Mouse (Mus musculus) myocyte (in vitro differentiated cells): ENCODE results near the gene Dlg2. TPM values are rescaled to one million over a fixed set of nuclear protein-coding genes. Genes with fewer than 3 reads are reported as not detected.
A peak's percentile ranks its signal among the peaks of the same experiment; 100 is the strongest.

Source experiments
- H3K27me3 ChIP-seq: one replicate; pipeline ENCODE4 v1.6.1; 2011; ENCODE audit not compliant: control insufficient read depth, insufficient read depth, insufficient read length
- H3K36me3 ChIP-seq: one replicate; pipeline ENCODE4 v1.6.1; 2011; ENCODE audit not compliant: control insufficient read depth, insufficient read depth
- H3K4me2 ChIP-seq: one replicate; pipeline ENCODE4 v1.6.1; 2011; ENCODE audit warnings: low read depth, control low read depth
- H3K4me3 ChIP-seq: one replicate; pipeline ENCODE4 v1.5.1; 2011; ENCODE audit warnings: mild to moderate bottlenecking, control low read depth, moderate library complexity
- H3K79me2 ChIP-seq: one replicate; pipeline ENCODE4 v1.6.1; 2011; ENCODE audit not compliant: control insufficient read depth, insufficient read depth
- H3ac ChIP-seq: one replicate; pipeline ENCODE4 v1.6.1; 2011; ENCODE audit not compliant: control insufficient read depth, insufficient read length
- CEBPB ChIP-seq: IDR thresholded peaks from 2 replicates; pipeline ENCODE4 v1.6.1; 2011; ENCODE audit warnings: mild to moderate bottlenecking, moderate library complexity; ENCODE audit not compliant: poor library complexity, insufficient read depth, severe bottlenecking
- E2F4 ChIP-seq: IDR thresholded peaks from one replicate; pipeline ENCODE4 v1.6.1; 2011; ENCODE audit warnings: mild to moderate bottlenecking, control low read depth, moderate library complexity; ENCODE audit not compliant: insufficient read depth
- MAX ChIP-seq: IDR thresholded peaks from one replicate; pipeline ENCODE4 v1.6.1; 2011; ENCODE audit warnings: low read depth, mild to moderate bottlenecking, control low read depth
- MYOD1 ChIP-seq, 3 experiments: IDR thresholded peaks; one replicate each; pipeline ENCODE4 v1.6.1; 2011; ENCODE audit warnings: control low read depth in 2 of 3, low read depth in 2 of 3, mild to moderate bottlenecking in 2 of 3, moderate library complexity in 1 of 3; ENCODE audit not compliant: insufficient read length in 2 of 3, control insufficient read depth in 1 of 3
- MYOG ChIP-seq, 3 experiments: IDR thresholded peaks; one replicate each; pipeline ENCODE4 v1.6.1; 2011; ENCODE audit warnings: control low read depth in 2 of 3, low read depth in 2 of 3, mild to moderate bottlenecking in 2 of 3; ENCODE audit not compliant: insufficient read length in 2 of 3, control insufficient read depth in 1 of 3, insufficient read depth in 1 of 3
- POLR2A ChIP-seq: IDR thresholded peaks from one replicate; pipeline ENCODE4 v1.6.1; 2011; ENCODE audit warnings: low read depth, mild to moderate bottlenecking, control low read depth, moderate library complexity; ENCODE audit not compliant: insufficient read length
- POLR2AphosphoS2 ChIP-seq: IDR thresholded peaks from one replicate; pipeline ENCODE4 v1.6.1; 2011; ENCODE audit warnings: low read depth, control low read depth; ENCODE audit not compliant: insufficient read length
- REST ChIP-seq: IDR thresholded peaks from one replicate; pipeline ENCODE4 v1.6.1; 2011; ENCODE audit warnings: mild to moderate bottlenecking, control low read depth, moderate library complexity; ENCODE audit not compliant: insufficient read depth, insufficient read length
- SRF ChIP-seq: IDR thresholded peaks from one replicate; pipeline ENCODE4 v1.6.1; 2011; ENCODE audit warnings: low read depth; ENCODE audit not compliant: control insufficient read depth, insufficient read length
- TCF12 ChIP-seq: IDR thresholded peaks from one replicate; pipeline ENCODE4 v1.6.1; 2011; ENCODE audit warnings: mild to moderate bottlenecking, control low read depth; ENCODE audit not compliant: poor library complexity, insufficient read depth, severe bottlenecking
- TCF3 ChIP-seq: IDR thresholded peaks from one replicate; pipeline ENCODE4 v1.6.1; 2011; ENCODE audit warnings: low read depth, control low read depth; ENCODE audit not compliant: insufficient read length
- USF1 ChIP-seq: IDR thresholded peaks from one replicate; pipeline ENCODE4 v1.6.1; 2011; ENCODE audit warnings: low read depth, mild to moderate bottlenecking, control low read depth, moderate library complexity
- polyA plus RNA-seq: library from polyadenylated mRNA; unstranded; fragments of >200 nt; fragmentation: generic; extraction: Trizol; gene quantifications from one replicate; pipeline ENCODE4 v1.2.1, GENCODE M21; 2012; ENCODE audit warnings: missing spikeins

Gene Dlg2
- polyA plus RNA-seq, 1 experiment: 0.65 TPM

DNA sequence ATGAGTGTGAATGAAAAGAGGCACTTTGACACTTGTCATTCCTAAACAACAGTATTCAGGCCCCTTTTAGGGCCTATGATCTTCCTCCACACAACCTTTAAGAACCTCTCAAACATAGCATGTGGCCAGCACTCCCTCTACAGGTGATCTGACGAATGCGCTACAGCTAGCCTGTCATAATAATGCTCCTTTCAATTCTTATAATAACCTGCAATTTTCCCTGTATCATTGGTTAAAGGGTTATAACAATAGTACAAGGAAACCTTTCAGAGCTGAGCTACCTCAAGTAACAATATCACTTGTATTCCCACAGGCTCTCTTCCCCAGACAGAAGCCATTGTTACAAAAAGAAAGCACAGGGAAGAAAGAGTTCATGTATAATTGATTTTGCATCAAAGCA lies 1105.7 kb downstream of the Dlg2 start:
- no peak overlapping the region for H3ac ChIP-seq
- no peaks in the 10 kb centered on the region for H3K36me3 ChIP-seq
- TF ChIP-seq MYOG (IDR thresholded peaks at IDR 0.05; ENCODE audit: control insufficient read depth in 1 of 3, insufficient read depth in 1 of 3, insufficient read length in 2 of 3, low read depth in 2 of 3): no peak
- no peak for TF ChIP-seq SRF
- TF ChIP-seq USF1: no peak
- no peak for TF ChIP-seq MYOD1 (IDR thresholded peaks at IDR 0.05; ENCODE audit: control insufficient read depth in 1 of 3, insufficient read length in 2 of 3, low read depth in 2 of 3)
- no peak for TF ChIP-seq POLR2A
- TF ChIP-seq TCF3: no peak
- TF ChIP-seq E2F4: no peak
- no peak for TF ChIP-seq POLR2AphosphoS2
- TF ChIP-seq TCF12: no peak
- TF ChIP-seq MAX: no peak
- no peak for TF ChIP-seq REST
- TF ChIP-seq CEBPB: no peak
- no peaks in the 10 kb centered on the region for H3K79me2 ChIP-seq
- no peak overlapping the region for H3K4me3 ChIP-seq
- no peak overlapping the region for H3K4me2 ChIP-seq
- H3K27me3 ChIP-seq: no peaks in the 10 kb centered on the region

DNA sequence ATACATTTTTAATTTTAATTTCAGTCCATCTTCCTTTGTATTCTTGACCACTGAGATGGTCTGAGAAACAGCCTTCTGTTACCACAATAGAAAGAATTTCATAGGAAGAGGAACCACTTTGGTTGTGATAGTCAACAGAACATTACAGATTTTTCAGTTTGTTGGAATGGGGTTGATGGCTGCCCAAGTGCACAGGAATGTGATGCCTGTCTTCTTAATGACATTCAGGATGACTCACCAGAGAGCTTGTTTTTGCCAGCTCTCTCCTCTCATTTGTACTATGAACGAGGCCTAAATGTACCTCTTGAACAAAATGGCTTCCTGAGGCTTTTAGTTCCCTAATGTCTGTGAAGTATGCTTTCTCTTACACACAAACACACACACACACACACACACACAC lies 1107.1 kb downstream of the Dlg2 start:
- H3K4me2 ChIP-seq: no peak overlapping the region

DNA sequence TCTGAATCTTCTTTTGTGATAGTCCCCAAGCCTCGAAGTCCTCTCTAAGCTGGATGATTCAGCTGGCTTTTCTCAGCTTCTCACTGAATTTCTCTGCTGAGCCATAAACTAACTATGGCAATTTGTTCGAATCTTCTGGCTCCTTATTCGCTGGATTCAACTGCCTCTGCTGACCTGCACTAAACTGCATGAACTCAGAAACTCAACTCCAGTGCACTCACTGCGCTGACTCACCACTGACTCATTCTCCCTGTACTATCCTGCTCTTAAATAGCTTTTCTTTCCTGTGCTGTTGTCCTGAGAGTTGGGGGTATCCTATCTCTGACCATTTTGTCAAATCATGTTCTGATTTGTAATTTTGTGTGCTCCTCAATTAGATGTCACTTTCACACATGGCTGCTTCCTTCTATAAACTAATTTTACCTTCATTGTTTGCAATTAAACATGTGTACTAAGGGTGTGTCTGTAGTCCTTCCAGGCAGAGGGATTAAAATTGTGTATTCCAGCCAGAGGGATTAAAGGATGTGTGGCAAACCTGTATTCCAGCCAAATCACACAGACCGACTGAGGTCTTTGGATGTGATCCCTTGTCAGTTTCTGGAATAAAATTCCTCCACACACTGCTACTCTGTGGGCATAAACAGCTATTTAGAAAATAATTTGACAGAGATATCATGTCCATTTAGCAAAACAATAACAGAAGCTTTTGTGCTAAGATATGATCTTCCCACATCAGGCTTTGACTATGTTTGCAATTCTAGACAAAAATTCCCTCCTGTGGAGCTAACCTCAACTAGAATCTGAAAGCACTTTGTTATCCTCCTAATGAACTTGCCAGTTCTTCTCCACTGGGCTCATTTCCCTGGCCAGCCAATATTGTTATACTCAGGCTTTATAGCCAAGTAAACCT lies 1115.0 kb downstream of the Dlg2 start:
- Histone ChIP-seq H3K4me2 (peak overlapping the region; percentile 72), H3ac (no peak overlapping the region), H3K27me3 (no peaks in the 10 kb centered on the region), H3K4me3 (no peak overlapping the region), H3K36me3 (no peaks in the 10 kb centered on the region), H3K79me2 (no peaks in the 10 kb centered on the region)
- TF ChIP-seq TCF12: no peak
- no peak for TF ChIP-seq MYOG (IDR thresholded peaks at IDR 0.05; ENCODE audit: control insufficient read depth in 1 of 3, insufficient read depth in 1 of 3, insufficient read length in 2 of 3, low read depth in 2 of 3)
- no peak for TF ChIP-seq POLR2A
- no peak for TF ChIP-seq E2F4
- TF ChIP-seq REST: no peak
- TF ChIP-seq POLR2AphosphoS2: no peak
- no peak for TF ChIP-seq CEBPB
- TF ChIP-seq SRF: no peak
- TF ChIP-seq USF1: no peak
- TF ChIP-seq MAX: no peak
- TF ChIP-seq MYOD1 (IDR thresholded peaks at IDR 0.05; ENCODE audit: control insufficient read depth in 1 of 3, insufficient read length in 2 of 3, low read depth in 2 of 3): no peak
- no peak for TF ChIP-seq TCF3

More for the DNA sequence above, 1107.1 kb downstream of the Dlg2 start:
- Histone ChIP-seq H3ac (no peak overlapping the region), H3K36me3 (no peaks in the 10 kb centered on the region), H3K27me3 (no peaks in the 10 kb centered on the region), H3K79me2 (no peaks in the 10 kb centered on the region), H3K4me3 (no peak overlapping the region)
- TF ChIP-seq USF1 (no peak), TCF3 (no peak), POLR2AphosphoS2 (no peak), TCF12 (no peak), E2F4 (no peak), CEBPB (no peak), MAX (no peak), SRF (no peak), MYOG (IDR thresholded peaks at IDR 0.05; ENCODE audit: control insufficient read depth in 1 of 3, insufficient read depth in 1 of 3, insufficient read length in 2 of 3, low read depth in 2 of 3) (no peak), REST (no peak), POLR2A (no peak), MYOD1 (IDR thresholded peaks at IDR 0.05; ENCODE audit: control insufficient read depth in 1 of 3, insufficient read length in 2 of 3, low read depth in 2 of 3) (no peak)

DNA sequence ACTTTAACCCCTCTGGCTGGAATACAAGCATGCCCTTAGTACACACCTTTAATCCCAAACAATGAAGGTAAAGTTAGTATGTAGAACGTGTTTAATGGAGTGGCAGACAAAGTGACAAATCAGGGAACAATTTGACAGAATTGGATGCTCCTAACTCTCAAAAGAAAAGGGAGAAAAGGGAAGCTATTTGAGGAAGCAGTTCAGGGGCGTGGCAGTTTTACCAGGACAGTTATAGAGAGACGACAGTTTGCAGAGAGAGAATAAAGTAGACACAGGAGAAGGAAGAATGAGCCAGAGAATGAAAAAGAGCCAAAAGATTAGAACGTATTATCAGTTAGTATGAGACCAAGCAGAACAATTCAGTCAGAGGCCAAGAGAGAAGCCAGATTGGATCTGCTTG lies 1122.1 kb downstream of the Dlg2 start:
- H3K27me3 ChIP-seq: no peaks in the 10 kb centered on the region
- no peaks in the 10 kb centered on the region for H3K36me3 ChIP-seq
- no peaks in the 10 kb centered on the region for H3K79me2 ChIP-seq
- no peak for TF ChIP-seq E2F4
- no peak for TF ChIP-seq MYOD1 (IDR thresholded peaks at IDR 0.05; ENCODE audit: control insufficient read depth in 1 of 3, insufficient read length in 2 of 3, low read depth in 2 of 3)
- no peak for TF ChIP-seq POLR2A
- no peak for TF ChIP-seq MAX
- TF ChIP-seq USF1: no peak
- H3K4me2 ChIP-seq: no peak overlapping the region
- no peak overlapping the region for H3ac ChIP-seq
- no peak overlapping the region for H3K4me3 ChIP-seq
